Mouse (Mus musculus): ENCODE data around the gene Naaladl1.

DNA sequence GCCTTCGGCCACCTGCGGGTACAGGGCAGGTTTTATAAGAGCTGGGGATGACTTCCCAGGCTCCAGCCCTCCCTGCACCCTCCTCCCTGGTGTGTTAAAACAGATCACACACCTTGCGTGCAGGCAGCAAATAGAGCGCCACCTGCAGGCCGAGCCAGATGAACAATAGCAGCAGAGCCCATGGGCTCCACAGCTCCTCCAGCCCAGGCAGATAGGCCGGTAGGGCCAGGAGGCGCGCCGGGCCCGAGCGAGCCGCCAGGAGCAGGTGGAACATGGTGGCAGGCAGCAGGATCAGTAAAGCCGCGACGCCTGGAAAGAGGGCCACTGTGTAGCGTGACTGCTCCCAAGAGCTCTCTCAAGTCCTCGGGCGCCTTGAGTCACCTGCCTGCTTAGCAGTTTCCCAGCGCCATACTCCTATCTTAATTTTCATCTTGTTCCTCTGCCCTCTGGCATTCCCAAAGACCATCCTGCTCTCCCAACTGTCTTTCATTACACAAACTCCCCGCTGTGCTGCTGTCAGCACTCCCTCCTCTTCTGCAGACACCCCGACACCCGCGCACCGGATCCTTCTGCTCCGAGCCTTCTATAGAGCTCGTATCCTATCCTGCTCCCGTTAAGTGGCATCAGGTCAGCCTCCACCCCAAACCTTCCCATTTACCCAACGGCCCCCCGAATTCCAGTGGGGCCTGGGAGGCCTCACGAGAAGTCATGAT, 38.4 kb upstream of the Naaladl1 start:
- no peak for TF ChIP-seq TAL1 (IDR thresholded peaks at IDR 0.05; ENCODE audit: low read length)
- no peak for TF ChIP-seq GATA1 (IDR thresholded peaks at IDR 0.05; ENCODE audit: low read length)
